Mouse (Mus musculus): ENCODE results near the gene Pofut1. TPM values are rescaled to one million over a fixed set of nuclear protein-coding genes. Genes with fewer than 3 reads are reported as not detected.

The Pofut1 gene
- polyA plus RNA-seq, 1 experiment from 2014 or later = 6.4 TPM

GRCm38 (mm10) chr2:153292305-153292861 is 51.0 kb downstream of the Pofut1 start:
- peak overlapping the region; percentile 63 for H3K4me2 ChIP-seq (ENCODE audit: low read depth, low read length)
- H3K9me3 ChIP-seq (ENCODE audit: control insufficient read depth, low read length) = no peaks in the 10 kb centered on the region
- H3K27ac ChIP-seq (ENCODE audit: low read depth, low read length) = no peak overlapping the region
- ATAC-seq (ENCODE audit: low read depth) = no peak
- no peaks in the 10 kb centered on the region for H3K27me3 ChIP-seq (ENCODE audit: control insufficient read depth, insufficient read depth, low read length)
- 50% methylated on average over 7 of the region's 7 CpGs for WGBS
- H3K4me3 ChIP-seq (ENCODE audit: low read depth, low read length) = peak overlapping the region; percentile 99
- H3K9ac ChIP-seq (replicated peaks; ENCODE audit: low read depth, low read length) = no peak overlapping the region
- no peaks in the 10 kb centered on the region for H3K36me3 ChIP-seq (ENCODE audit: control insufficient read depth, insufficient read depth, low read length)
- H3K4me1 ChIP-seq (ENCODE audit: control insufficient read depth, insufficient read depth, low read length) = peaks cover 9% of the 10 kb centered on the region

- ATAC-seq (ENCODE audit: low read depth) = no peak
- H3K4me1 ChIP-seq (ENCODE audit: control insufficient read depth, insufficient read depth, low read length) = peaks cover 9% of the 10 kb centered on the region
- H3K9me3 ChIP-seq (ENCODE audit: control insufficient read depth, low read length) = no peaks in the 10 kb centered on the region
- H3K36me3 ChIP-seq (ENCODE audit: control insufficient read depth, insufficient read depth, low read length) = no peaks in the 10 kb centered on the region
- no peak overlapping the region for H3K9ac ChIP-seq (replicated peaks; ENCODE audit: low read depth, low read length)
- no peaks in the 10 kb centered on the region for H3K27me3 ChIP-seq (ENCODE audit: control insufficient read depth, insufficient read depth, low read length)
- H3K4me2 ChIP-seq (ENCODE audit: low read depth, low read length) = no peak overlapping the region
- H3K4me3 ChIP-seq (ENCODE audit: low read depth, low read length) = no peak overlapping the region
- H3K27ac ChIP-seq (ENCODE audit: low read depth, low read length) = no peak overlapping the region
- WGBS = 90% methylated on average over 4 of the region's 4 CpGs
Measured at GRCm38 (mm10) chr2:153295196-153295595, 53.9 kb downstream of the Pofut1 start.

GRCm38 (mm10) chr2:153297771-153298170 is 56.4 kb downstream of the Pofut1 start:
- no peak overlapping the region for H3K9ac ChIP-seq (replicated peaks; ENCODE audit: low read depth, low read length)
- no peaks in the 10 kb centered on the region for H3K27me3 ChIP-seq (ENCODE audit: control insufficient read depth, insufficient read depth, low read length)
- ATAC-seq (ENCODE audit: low read depth) = no peak
- H3K4me2 ChIP-seq (ENCODE audit: low read depth, low read length) = no peak overlapping the region
- H3K4me1 ChIP-seq (ENCODE audit: control insufficient read depth, insufficient read depth, low read length) = no peaks in the 10 kb centered on the region
- no peaks in the 10 kb centered on the region for H3K9me3 ChIP-seq (ENCODE audit: control insufficient read depth, low read length)
- WGBS = 80% methylated on average over 4 of the region's 4 CpGs
- H3K27ac ChIP-seq (ENCODE audit: low read depth, low read length) = no peak overlapping the region
- no peak overlapping the region for H3K4me3 ChIP-seq (ENCODE audit: low read depth, low read length)
- H3K36me3 ChIP-seq (ENCODE audit: control insufficient read depth, insufficient read depth, low read length) = no peaks in the 10 kb centered on the region

- no peak overlapping the region for H3K4me2 ChIP-seq (ENCODE audit: low read depth, low read length)
- H3K27ac ChIP-seq (ENCODE audit: low read depth, low read length) = no peak overlapping the region
- 66% methylated on average over 4 of the region's 4 CpGs for WGBS
Measured at GRCm38 (mm10) chr2:153298460-153298859, 57.1 kb downstream of the Pofut1 start.

GRCm38 (mm10) chr2:153298863-153299262 is 57.5 kb downstream of the Pofut1 start:
- H3K9me3 ChIP-seq (ENCODE audit: control insufficient read depth, low read length) = no peaks in the 10 kb centered on the region
- H3K27ac ChIP-seq (ENCODE audit: low read depth, low read length) = no peak overlapping the region
- ATAC-seq (ENCODE audit: low read depth) = no peak
- H3K4me3 ChIP-seq (ENCODE audit: low read depth, low read length) = no peak overlapping the region
- H3K27me3 ChIP-seq (ENCODE audit: control insufficient read depth, insufficient read depth, low read length) = no peaks in the 10 kb centered on the region
- H3K9ac ChIP-seq (replicated peaks; ENCODE audit: low read depth, low read length) = no peak overlapping the region
- H3K4me1 ChIP-seq (ENCODE audit: control insufficient read depth, insufficient read depth, low read length) = no peaks in the 10 kb centered on the region
- H3K36me3 ChIP-seq (ENCODE audit: control insufficient read depth, insufficient read depth, low read length) = no peaks in the 10 kb centered on the region
- 72% methylated on average over 4 of the region's 4 CpGs for WGBS
- H3K4me2 ChIP-seq (ENCODE audit: low read depth, low read length) = no peak overlapping the region

More at GRCm38 (mm10) chr2:153298460-153298859, 57.1 kb downstream of the Pofut1 start:
- no peaks in the 10 kb centered on the region for H3K27me3 ChIP-seq (ENCODE audit: control insufficient read depth, insufficient read depth, low read length)
- H3K4me1 ChIP-seq (ENCODE audit: control insufficient read depth, insufficient read depth, low read length) = no peaks in the 10 kb centered on the region
- no peak overlapping the region for H3K4me3 ChIP-seq (ENCODE audit: low read depth, low read length)
- no peak overlapping the region for H3K9ac ChIP-seq (replicated peaks; ENCODE audit: low read depth, low read length)
- H3K9me3 ChIP-seq (ENCODE audit: control insufficient read depth, low read length) = no peaks in the 10 kb centered on the region
- no peak for ATAC-seq (ENCODE audit: low read depth)
- H3K36me3 ChIP-seq (ENCODE audit: control insufficient read depth, insufficient read depth, low read length) = no peaks in the 10 kb centered on the region

GRCm38 (mm10) chr2:153301123-153301522 is 59.8 kb downstream of the Pofut1 start:
- H3K4me1 ChIP-seq (ENCODE audit: control insufficient read depth, insufficient read depth, low read length) = 0 out of 2 replicates have a peak, but pooled peaks cover 3% of the 10 kb centered on the region
- no peaks in the 10 kb centered on the region for H3K9me3 ChIP-seq (ENCODE audit: control insufficient read depth, low read length)
- H3K36me3 ChIP-seq (ENCODE audit: control insufficient read depth, insufficient read depth, low read length) = no peaks in the 10 kb centered on the region
- no peak overlapping the region for H3K9ac ChIP-seq (replicated peaks; ENCODE audit: low read depth, low read length)
- no peak overlapping the region for H3K27ac ChIP-seq (ENCODE audit: low read depth, low read length)
- H3K4me2 ChIP-seq (ENCODE audit: low read depth, low read length) = no peak overlapping the region
- no peaks in the 10 kb centered on the region for H3K27me3 ChIP-seq (ENCODE audit: control insufficient read depth, insufficient read depth, low read length)
- no peak for ATAC-seq (ENCODE audit: low read depth)
- H3K4me3 ChIP-seq (ENCODE audit: low read depth, low read length) = no peak overlapping the region
- WGBS = 96% methylated on average over 5 of the region's 5 CpGs

- Histone ChIP-seq H3K9ac (replicated peaks; ENCODE audit: low read depth, low read length) (no peak overlapping the region), H3K4me1 (ENCODE audit: control insufficient read depth, insufficient read depth, low read length) (0 out of 2 replicates have a peak, but pooled peaks cover 3% of the 10 kb centered on the region), H3K4me2 (ENCODE audit: low read depth, low read length) (no peak overlapping the region), H3K4me3 (ENCODE audit: low read depth, low read length) (no peak overlapping the region), H3K27me3 (ENCODE audit: control insufficient read depth, insufficient read depth, low read length) (no peaks in the 10 kb centered on the region), H3K36me3 (ENCODE audit: control insufficient read depth, insufficient read depth, low read length) (no peaks in the 10 kb centered on the region), H3K9me3 (ENCODE audit: control insufficient read depth, low read length) (no peaks in the 10 kb centered on the region), H3K27ac (ENCODE audit: low read depth, low read length) (peak overlapping the region; percentile 34; the same call in 1 of the 2 replicates)
- 51% methylated on average over 6 of the region's 6 CpGs for WGBS
- ATAC-seq (ENCODE audit: low read depth) = peak; percentile 41; the same call in 1 of the 2 replicates
Measured at GRCm38 (mm10) chr2:153305240-153305639, 63.9 kb downstream of the Pofut1 start.

GRCm38 (mm10) chr2:153308586-153308985 is 67.3 kb downstream of the Pofut1 start:
- Histone ChIP-seq H3K4me1 (ENCODE audit: control insufficient read depth, insufficient read depth, low read length) (0 out of 2 replicates have a peak, but pooled peaks cover 3% of the 10 kb centered on the region), H3K9me3 (ENCODE audit: control insufficient read depth, low read length) (no peaks in the 10 kb centered on the region), H3K4me2 (ENCODE audit: low read depth, low read length) (no peak overlapping the region), H3K27ac (ENCODE audit: low read depth, low read length) (no peak overlapping the region), H3K9ac (replicated peaks; ENCODE audit: low read depth, low read length) (no peak overlapping the region), H3K36me3 (ENCODE audit: control insufficient read depth, insufficient read depth, low read length) (no peaks in the 10 kb centered on the region), H3K27me3 (ENCODE audit: control insufficient read depth, insufficient read depth, low read length) (no peaks in the 10 kb centered on the region), H3K4me3 (ENCODE audit: low read depth, low read length) (no peak overlapping the region)
- ATAC-seq (ENCODE audit: low read depth) = no peak
- WGBS = 64% methylated on average over 7 of the region's 7 CpGs

GRCm38 (mm10) chr2:153309106-153309505 is 67.8 kb downstream of the Pofut1 start:
- Histone ChIP-seq H3K36me3 (ENCODE audit: control insufficient read depth, insufficient read depth, low read length) (no peaks in the 10 kb centered on the region), H3K9ac (replicated peaks; ENCODE audit: low read depth, low read length) (no peak overlapping the region), H3K27me3 (ENCODE audit: control insufficient read depth, insufficient read depth, low read length) (no peaks in the 10 kb centered on the region), H3K9me3 (ENCODE audit: control insufficient read depth, low read length) (no peaks in the 10 kb centered on the region), H3K4me1 (ENCODE audit: control insufficient read depth, insufficient read depth, low read length) (0 out of 2 replicates have a peak, but pooled peaks cover 3% of the 10 kb centered on the region), H3K4me3 (ENCODE audit: low read depth, low read length) (no peak overlapping the region), H3K27ac (ENCODE audit: low read depth, low read length) (no peak overlapping the region), H3K4me2 (ENCODE audit: low read depth, low read length) (no peak overlapping the region)
- WGBS = 76% methylated on average over 7 of the region's 8 CpGs
- ATAC-seq (ENCODE audit: low read depth) = no peak

All from neural tube, embryonic 14.5 days (tissue).